Mouse (Mus musculus): ENCODE measurements around the gene Spag8. TPM values are rescaled to one million over a fixed set of nuclear protein-coding genes. Genes with fewer than 3 reads are reported as not detected.

The Spag8 gene
- total RNA-seq (2014; fragmentation: Nextera tagmentation), result 1.6 TPM in 1 of 2 replicates, not detected in the other
- not detected in 2 replicates for total RNA-seq (2017)

- 0 out of 2 replicates have a peak, but pooled peaks have one; percentile 29 for ATAC-seq (replicated peaks; ENCODE audit: low FRiP score, low TSS enrichment, poor library complexity, severe bottlenecking)
Observed at GRCm38 (mm10) chr4:43653161-43654015, at the start of gene Spag8. TSS of gene Spag8 (minus strand) at chr4:43653594.

GRCm38 (mm10) chr4:43700707-43701106, 47.3 kb upstream of the Spag8 start, which contains the start of gene Olfr70:
TSS of gene Olfr70 (minus strand) at chr4:43700807.
- ATAC-seq (replicated peaks; ENCODE audit: low FRiP score, low TSS enrichment, poor library complexity, severe bottlenecking), result no peak

GRCm38 (mm10) chr4:43696561-43696960, 43.2 kb upstream of the Spag8 start:
- ATAC-seq (replicated peaks; ENCODE audit: low FRiP score, low TSS enrichment, poor library complexity, severe bottlenecking), result no peak

GRCm38 (mm10) chr4:43695249-43695671, 41.9 kb upstream of the Spag8 start:
- no peak for ATAC-seq (replicated peaks; ENCODE audit: low FRiP score, low TSS enrichment, poor library complexity, severe bottlenecking)

GRCm38 (mm10) chr4:43694439-43695248, 41.2 kb upstream of the Spag8 start:
- peak; percentile 65 for ATAC-seq (replicated peaks; ENCODE audit: low FRiP score, low TSS enrichment, poor library complexity, severe bottlenecking)

GRCm38 (mm10) chr4:43693806-43694241, 40.4 kb upstream of the Spag8 start:
- peak; percentile 48; the same call in 1 of the 2 replicates for ATAC-seq (replicated peaks; ENCODE audit: low FRiP score, low TSS enrichment, poor library complexity, severe bottlenecking)

- no peak for ATAC-seq (replicated peaks; ENCODE audit: low FRiP score, low TSS enrichment, poor library complexity, severe bottlenecking)
Observed at GRCm38 (mm10) chr4:43691026-43691425, 37.6 kb upstream of the Spag8 start.

- no peak for ATAC-seq (replicated peaks; ENCODE audit: low FRiP score, low TSS enrichment, poor library complexity, severe bottlenecking)
Observed at GRCm38 (mm10) chr4:43690021-43690420, 36.6 kb upstream of the Spag8 start.

- no peak for ATAC-seq (replicated peaks; ENCODE audit: low FRiP score, low TSS enrichment, poor library complexity, severe bottlenecking)
Observed at GRCm38 (mm10) chr4:43679416-43680043, 26.1 kb upstream of the Spag8 start.

- no peak for ATAC-seq (replicated peaks; ENCODE audit: low FRiP score, low TSS enrichment, poor library complexity, severe bottlenecking)
Observed at GRCm38 (mm10) chr4:43678541-43678940, 25.1 kb upstream of the Spag8 start.

GRCm38 (mm10) chr4:43675608-43676007, 22.2 kb upstream of the Spag8 start:
- no peak for ATAC-seq (replicated peaks; ENCODE audit: low FRiP score, low TSS enrichment, poor library complexity, severe bottlenecking)

GRCm38 (mm10) chr4:43674974-43675373, 21.6 kb upstream of the Spag8 start:
- no peak for ATAC-seq (replicated peaks; ENCODE audit: low FRiP score, low TSS enrichment, poor library complexity, severe bottlenecking)

- ATAC-seq (replicated peaks; ENCODE audit: low FRiP score, low TSS enrichment, poor library complexity, severe bottlenecking), result no peak
Observed at GRCm38 (mm10) chr4:43673703-43674102, 20.3 kb upstream of the Spag8 start.

- peak; percentile 54 for ATAC-seq (replicated peaks; ENCODE audit: low FRiP score, low TSS enrichment, poor library complexity, severe bottlenecking)
Observed at GRCm38 (mm10) chr4:43672070-43672469, 18.7 kb upstream of the Spag8 start.

- peak; percentile 27 for ATAC-seq (replicated peaks; ENCODE audit: low FRiP score, low TSS enrichment, poor library complexity, severe bottlenecking)
Observed at GRCm38 (mm10) chr4:43669428-43669794, 16.0 kb upstream of the Spag8 start.

- ATAC-seq (replicated peaks; ENCODE audit: low FRiP score, low TSS enrichment, poor library complexity, severe bottlenecking), result peak; percentile 97
Observed at GRCm38 (mm10) chr4:43668782-43669427, 15.5 kb upstream of the Spag8 start, which contains the start of the genes Tmem8b and Fam221b. TSS of gene Tmem8b (plus strand) at chr4:43668971. TSS of gene Fam221b (minus strand) at chr4:43669145.

GRCm38 (mm10) chr4:43666412-43666811, 13.0 kb upstream of the Spag8 start:
- ATAC-seq (replicated peaks; ENCODE audit: low FRiP score, low TSS enrichment, poor library complexity, severe bottlenecking), result no peak

- ATAC-seq (replicated peaks; ENCODE audit: low FRiP score, low TSS enrichment, poor library complexity, severe bottlenecking), result no peak
Observed at GRCm38 (mm10) chr4:43657146-43657545, 3.8 kb upstream of the Spag8 start.

Measured in megakaryocyte-erythroid progenitor cell, adult 5-6 weeks (primary cell).